Mouse (Mus musculus) CH12.LX (cell line): ENCODE results near the gene Col9a1. TPM values are rescaled to one million over a fixed set of nuclear protein-coding genes. Genes with fewer than 3 reads are reported as not detected.
A peak's percentile ranks its signal among the peaks of the same experiment; 100 is the strongest.

Experiments
- DNase-seq: peaks from one replicate; pipeline ENCODE4 v3.0.0-alpha.2; 2013; ENCODE audit errors: extremely low read depth
- H3K27ac ChIP-seq: 2 replicates; pipeline ENCODE4 v1.5.1; 2012; ENCODE audit warnings: low read depth, mild to moderate bottlenecking, control low read depth, moderate library complexity; ENCODE audit not compliant: insufficient read depth
- H3K27me3 ChIP-seq: replicated peaks from 2 replicates; pipeline ENCODE3; 2012; ENCODE audit warnings: inconsistent platforms
- H3K36me3 ChIP-seq, 2 experiments: replicated peaks in 1 of 2; 2 replicates each; pipeline versions ENCODE3 to v1.6.1; 2012; ENCODE audit warnings: inconsistent platforms in 1 of 2, low read length in 1 of 2, mild to moderate bottlenecking in 1 of 2, mixed read lengths in 1 of 2, moderate library complexity in 1 of 2; ENCODE audit not compliant: control insufficient read depth in 1 of 2, insufficient read depth in 1 of 2
- H3K4me1 ChIP-seq, 2 experiments: 2 replicates each; pipeline ENCODE4 v1.6.1; 2012; ENCODE audit warnings: inconsistent platforms in 1 of 2, moderate library complexity in 1 of 2; ENCODE audit not compliant: insufficient read depth in 2 of 2, control insufficient read depth in 1 of 2
- H3K4me2 ChIP-seq: 2 replicates; pipeline ENCODE4 v1.6.1; 2012; ENCODE audit warnings: low read depth, mild to moderate bottlenecking, control low read depth; ENCODE audit not compliant: poor library complexity, insufficient read depth, severe bottlenecking
- H3K4me3 ChIP-seq, 3 experiments: fragments of 150-350 bp in 1 of 3; sonication (generic) in 1 of 3; replicated peaks in 1 of 3; 2 replicates each; pipeline versions ENCODE3 to v1.5.1; 2011 to 2012; ENCODE audit warnings: low read depth in 2 of 3, low read length in 2 of 3, mild to moderate bottlenecking in 2 of 3, moderate library complexity in 2 of 3, control low read depth in 1 of 3, improper control_type of control experiment in 1 of 3, inconsistent platforms in 1 of 3, mixed read lengths in 1 of 3; ENCODE audit not compliant: poor library complexity in 1 of 3
- H3K79me2 ChIP-seq: replicated peaks from 2 replicates; pipeline ENCODE4 v1.6.1; 2012; ENCODE audit warnings: mild to moderate bottlenecking, moderate library complexity; ENCODE audit not compliant: control insufficient read depth, poor library complexity, insufficient read depth, severe bottlenecking; ENCODE audit errors: extremely low read depth
- H3K9ac ChIP-seq: 2 replicates; pipeline ENCODE4 v1.6.1; 2012; ENCODE audit warnings: low read depth, mild to moderate bottlenecking, control low read depth, moderate library complexity; ENCODE audit not compliant: insufficient read depth
- H3K9me3 ChIP-seq: replicated peaks from 2 replicates; pipeline ENCODE3; 2012; ENCODE audit warnings: low read length, inconsistent platforms, mixed read lengths
- CHD1 ChIP-seq: IDR thresholded peaks from 2 replicates; pipeline ENCODE4 v1.6.1; 2012; ENCODE audit warnings: low read depth, low read length, improper control_type of control experiment, inconsistent platforms
- CHD2 ChIP-seq: IDR thresholded peaks from 2 replicates; pipeline ENCODE4 v1.6.1; 2011; ENCODE audit warnings: low read length, improper control_type of control experiment
- CTCF ChIP-seq, 2 experiments: IDR thresholded peaks in 1 of 2; conservative IDR thresholded peaks in 1 of 2; 2 replicates each; pipeline ENCODE4 v1.5.1; 2011 to 2012; ENCODE audit warnings: low read depth in 2 of 2, low read length in 2 of 2, improper control_type of control experiment in 1 of 2, inconsistent platforms in 1 of 2, mild to moderate bottlenecking in 1 of 2, moderate library complexity in 1 of 2
- ETS1 ChIP-seq: conservative IDR thresholded peaks from 2 replicates; pipeline ENCODE4 v1.6.1; 2012; ENCODE audit warnings: low read depth, mild to moderate bottlenecking, inconsistent platforms, low read length, improper control_type of control experiment, moderate library complexity
- GABPA ChIP-seq: IDR thresholded peaks from 2 replicates; pipeline ENCODE4 v1.6.1; 2012; ENCODE audit warnings: low read depth, low read length, improper control_type of control experiment, inconsistent platforms; ENCODE audit not compliant: insufficient replicate concordance
- IRF4 ChIP-seq: IDR thresholded peaks from 2 replicates; pipeline ENCODE4 v1.6.1; 2014; ENCODE audit warnings: low read depth, mild to moderate bottlenecking, inconsistent platforms, low read length, improper control_type of control experiment
- MAFK ChIP-seq: IDR thresholded peaks from 2 replicates; pipeline ENCODE4 v1.6.1; 2011; ENCODE audit warnings: low read length, improper control_type of control experiment; ENCODE audit not compliant: insufficient replicate concordance
- MAX ChIP-seq: IDR thresholded peaks from 2 replicates; pipeline ENCODE4 v1.6.1; 2011; ENCODE audit warnings: low read length, improper control_type of control experiment
- MXI1 ChIP-seq: IDR thresholded peaks from 2 replicates; pipeline ENCODE4 v1.6.1; 2011; ENCODE audit warnings: mild to moderate bottlenecking, low read depth, low read length, improper control_type of control experiment
- MYC ChIP-seq: IDR thresholded peaks from 2 replicates; pipeline ENCODE4 v1.6.1; 2011; ENCODE audit warnings: low read depth, mild to moderate bottlenecking, improper control_type of control experiment, low read length
- NELFE ChIP-seq: IDR thresholded peaks from 2 replicates; pipeline ENCODE4 v1.6.1; 2011; ENCODE audit warnings: low read depth, low read length, improper control_type of control experiment
- NRF1 ChIP-seq: IDR thresholded peaks from 2 replicates; pipeline ENCODE4 v1.6.1; 2014; ENCODE audit warnings: low read depth, mild to moderate bottlenecking, inconsistent platforms, low read length, improper control_type of control experiment, moderate library complexity
- PAX5 ChIP-seq: IDR thresholded peaks from 2 replicates; pipeline ENCODE4 v1.6.1; 2012; ENCODE audit warnings: low read length, inconsistent platforms, mixed read lengths
- POLR2A ChIP-seq: IDR thresholded peaks from 2 replicates; pipeline ENCODE4 v1.6.1; 2011; ENCODE audit warnings: low read depth, mild to moderate bottlenecking, improper control_type of control experiment, low read length
- POLR2AphosphoS2 ChIP-seq: IDR thresholded peaks from 2 replicates; pipeline ENCODE4 v1.6.1; 2011; ENCODE audit warnings: low read depth, low read length, improper control_type of control experiment
- RCOR1 ChIP-seq: conservative IDR thresholded peaks from 2 replicates; pipeline ENCODE4 v1.6.1; 2012; ENCODE audit warnings: low read depth, mild to moderate bottlenecking, inconsistent platforms, low read length, improper control_type of control experiment
- SMC3 ChIP-seq: IDR thresholded peaks from 2 replicates; pipeline ENCODE4 v1.6.1; 2011; ENCODE audit warnings: low read depth, low read length, improper control_type of control experiment
- TCF12 ChIP-seq: IDR thresholded peaks from 2 replicates; pipeline ENCODE4 v1.6.1; 2014; ENCODE audit warnings: low read depth, mild to moderate bottlenecking, inconsistent platforms, low read length, improper control_type of control experiment
- UBTF ChIP-seq: IDR thresholded peaks from 2 replicates; pipeline ENCODE4 v1.6.1; 2012; ENCODE audit warnings: low read depth, mild to moderate bottlenecking, inconsistent platforms, low read length, improper control_type of control experiment, moderate library complexity
- ZMIZ1 ChIP-seq: IDR thresholded peaks from 2 replicates; pipeline ENCODE4 v1.6.1; 2012; ENCODE audit warnings: low read depth, mild to moderate bottlenecking, inconsistent platforms, low read length, improper control_type of control experiment
- ZNF384 ChIP-seq: IDR thresholded peaks from 2 replicates; pipeline ENCODE4 v1.6.1; 2012; ENCODE audit warnings: low read depth, low read length, improper control_type of control experiment, inconsistent platforms
- dilution Hi-C: fragments of 300-500 bp; cut with MboI; formaldehyde crosslinking; loops from 2 replicates; pipeline ENCODE4 v1.14.3; 2020; ENCODE audit warnings: low sequenced_read_pairs; ENCODE audit not compliant: extremely low pct_unique_long_range_greater_than_20kb, extremely low pct_ligation_motif_present
- in situ Hi-C: fragments of 300-500 bp; cut with MboI; formaldehyde crosslinking; loops from 3 replicates; pipeline ENCODE4 v1.14.3; 2019; ENCODE audit warnings: low sequenced_read_pairs, low pct_ligation_motif_present, low pct_unique_long_range_greater_than_20kb, mixed read lengths
- polyA plus RNA-seq: library from polyadenylated mRNA; unstranded; fragments of >175 nt; gene quantifications from 2 replicates; pipeline ENCODE4 v1.2.1, GENCODE M21; 2012; ENCODE audit warnings: low read depth; ENCODE audit not compliant: insufficient read length
- total RNA-seq, 2 experiments: library from RNA; depleted of rRNA; stranded (reverse); fragments of 300-350 nt in 1 of 2; fragments of >200 nt in 1 of 2; gene quantifications; 2 replicates each; pipeline ENCODE4 v1.2.3; 2012 to 2014

Col9a1 gene
- total and polyA plus RNA-seq, 3 experiments, result not detected

GRCm38 (mm10) chr1:24179856-24180255, 2.4 kb downstream of the Col9a1 start:
- no peak overlapping the region for H3K4me3 ChIP-seq
- no peaks in the 10 kb centered on the region for H3K36me3 ChIP-seq
- H3K4me1 ChIP-seq, result no peaks in the 10 kb centered on the region
- H3K79me2 ChIP-seq, result no peaks in the 10 kb centered on the region
- in situ Hi-C loops (no loop called here), dilution Hi-C loops (no loop called here)
- no peaks in the 10 kb centered on the region for H3K27me3 ChIP-seq
- H3K9ac ChIP-seq, result no peak overlapping the region
- TF ChIP-seq CHD2, result no peak
- TF ChIP-seq IRF4, result no peak
- no peak for TF ChIP-seq RCOR1
- no peak for TF ChIP-seq NRF1
- no peak for TF ChIP-seq PAX5
- no peak for TF ChIP-seq GABPA
- no peak for TF ChIP-seq MYC
- TF ChIP-seq TCF12, result no peak
- TF ChIP-seq NELFE, result no peak
- no peak for TF ChIP-seq MXI1
- TF ChIP-seq UBTF, result no peak
- TF ChIP-seq CHD1, result no peak
- no peak for TF ChIP-seq MAFK
- TF ChIP-seq MAX, result no peak
- TF ChIP-seq POLR2AphosphoS2, result no peak
- no peak for TF ChIP-seq CTCF (conservative IDR thresholded peaks at IDR 0.05 in 1 of 2, IDR thresholded peaks at IDR 0.05 in 1 of 2; ENCODE audit: low read depth in 2 of 2, low read length in 2 of 2)
- TF ChIP-seq ETS1, result no peak
- TF ChIP-seq ZNF384, result no peak
- H3K4me2 ChIP-seq, result no peak overlapping the region
- no peaks in the 10 kb centered on the region for H3K9me3 ChIP-seq
- no peak overlapping the region for H3K27ac ChIP-seq
- peak; percentile 15 for DNase-seq

GRCm38 (mm10) chr1:24184981-24185380, 7.6 kb downstream of the Col9a1 start:
- dilution Hi-C loops, result no loop called here
- Histone ChIP-seq H3K9ac (no peak overlapping the region), H3K4me2 (no peak overlapping the region), H3K4me1 (no peaks in the 10 kb centered on the region), H3K9me3 (no peaks in the 10 kb centered on the region), H3K27me3 (no peaks in the 10 kb centered on the region), H3K36me3 (no peaks in the 10 kb centered on the region), H3K79me2 (no peaks in the 10 kb centered on the region), H3K27ac (no peak overlapping the region), H3K4me3 (no peak overlapping the region)
- no peak for DNase-seq
- no peak for TF ChIP-seq CHD1
- TF ChIP-seq ZMIZ1, result no peak
- no peak for TF ChIP-seq POLR2A
- TF ChIP-seq SMC3, result no peak
- TF ChIP-seq, all 38 proteins: peak for 0
- in situ Hi-C loops, result no loop called here
